Mouse (Mus musculus) liver, adult 2 months (tissue): ENCODE data around the gene Gm19426. TPM values are rescaled to one million over a fixed set of nuclear protein-coding genes. Genes with fewer than 3 reads are reported as not detected.

Experiments
- DNase-seq: peaks from one replicate; pipeline ENCODE4 v3.0.0-alpha.2; 2011; ENCODE audit warnings: low read depth, low spot score; ENCODE audit errors: extremely low read depth
- H3K27ac ChIP-seq: fragments of 200-500 bp; replicated peaks from 2 replicates; pipeline ENCODE4 v1.5.1; 2012; ENCODE audit warnings: low read depth, mild to moderate bottlenecking, control low read depth, inconsistent platforms, low read length; ENCODE audit not compliant: insufficient read depth
- H3K27me3 ChIP-seq: fragments of 200-500 bp; 2 replicates; pipeline ENCODE4 v1.6.1; 2012; ENCODE audit warnings: mild to moderate bottlenecking, moderate library complexity, low read length, inconsistent platforms; ENCODE audit not compliant: control insufficient read depth, insufficient read depth
- H3K36me3 ChIP-seq: fragments of 200-500 bp; 2 replicates; pipeline ENCODE4 v1.6.1; 2012; ENCODE audit warnings: low read length, inconsistent platforms; ENCODE audit not compliant: control insufficient read depth, insufficient read depth
- H3K4me1 ChIP-seq: fragments of 200-500 bp; 2 replicates; pipeline ENCODE4 v1.6.1; 2011; ENCODE audit warnings: low read length; ENCODE audit not compliant: control insufficient read depth, insufficient read depth
- H3K4me3 ChIP-seq: fragments of 200-500 bp; 2 replicates; pipeline ENCODE4 v1.5.1; 2011; ENCODE audit warnings: low read depth, mild to moderate bottlenecking, control low read depth, low read length, moderate library complexity; ENCODE audit not compliant: insufficient read depth
- H3K79me2 ChIP-seq: fragments of 200-500 bp; 2 replicates; pipeline ENCODE4 v1.6.1; 2012; ENCODE audit warnings: inconsistent platforms, mild to moderate bottlenecking, low read length, moderate library complexity; ENCODE audit not compliant: control insufficient read depth, insufficient read depth
- H3K9ac ChIP-seq: fragments of 200-500 bp; 2 replicates; pipeline ENCODE4 v1.6.1; 2012; ENCODE audit warnings: low read depth, mild to moderate bottlenecking, control low read depth, inconsistent platforms, low read length
- CTCF ChIP-seq: fragments of 200-500 bp; IDR thresholded peaks from 2 replicates; pipeline ENCODE4 v1.5.1; 2011; ENCODE audit warnings: low read depth, low read length, control low read depth
- POLR2A ChIP-seq: fragments of 200-500 bp; IDR thresholded peaks from 2 replicates; pipeline ENCODE4 v1.6.1; 2011; ENCODE audit warnings: low read length, control low read depth; ENCODE audit not compliant: insufficient read depth; ENCODE audit errors: extremely low read depth
- WGBS: fragments of 180-500 bp; shearing (Covaris S2); methylation state at CpG from one replicate; pipeline ENCODE4 v1.1.7; 2018; 5-methylcytosine and 5-hydroxymethylcytosine counted together
- polyA plus RNA-seq: library from polyadenylated mRNA; depleted of rRNA; stranded (reverse); fragments of >200 nt; gene quantifications from 2 replicates; pipeline ENCODE4 v1.2.3, GENCODE M21; 2012; rRNA removed
- total RNA-seq: library from RNA; depleted of rRNA; stranded (reverse); fragments of >200 nt; gene quantifications from 2 replicates; pipeline ENCODE4 v1.2.3, GENCODE M21; 2014; rRNA removed

The Gm19426 gene
- total RNA-seq: 1.7 and 3.1 TPM in 2 replicates
- polyA plus RNA-seq: 1.9 and 3.0 TPM in 2 replicates

DNA sequence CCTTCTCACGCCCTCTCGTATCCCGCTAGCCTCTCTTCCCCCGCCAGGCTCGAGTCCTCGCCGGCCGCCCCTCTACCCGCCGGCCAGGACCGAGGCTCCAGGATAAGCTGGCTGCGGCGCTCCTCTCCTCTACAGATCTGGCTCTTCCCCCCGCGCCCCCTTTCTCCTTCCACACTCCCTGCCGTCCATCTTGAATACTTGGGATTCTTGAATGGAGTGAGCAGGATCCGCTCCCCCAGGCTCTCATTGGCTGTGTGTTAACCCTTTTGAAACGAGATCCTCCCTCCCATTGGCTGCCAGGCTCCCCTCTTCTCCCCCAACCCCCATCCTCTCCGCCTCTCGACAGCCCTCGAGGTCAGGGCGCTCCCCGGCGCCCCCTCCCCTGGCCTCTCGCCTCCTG, at the start of gene Gm19426:
Gene Gm19426 (minus strand): TSS at position 95 of the 400 bp plus-strand sequence.
- WGBS: 2% methylated on average over 23 of the region's 25 CpGs

DNA sequence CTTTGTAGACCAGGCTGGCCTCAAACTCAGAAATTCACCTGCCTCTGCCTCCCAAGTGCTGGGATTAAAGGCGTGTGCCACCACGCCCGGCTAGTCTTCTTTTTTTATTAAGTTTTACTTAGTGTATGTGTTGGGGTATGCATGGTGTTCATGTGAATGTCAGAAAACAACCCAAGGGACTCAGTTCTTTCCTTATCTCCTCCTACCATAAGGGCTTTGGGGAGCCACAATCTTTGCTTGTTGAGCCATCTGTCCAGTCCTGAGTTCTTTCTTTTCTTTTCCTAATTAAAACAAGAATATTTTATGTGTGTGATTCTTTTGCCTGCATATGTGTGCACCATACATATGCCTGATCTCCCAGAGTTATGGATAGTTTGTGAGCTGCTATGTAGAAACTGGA, 49.7 kb upstream of the Gm19426 start:
- Histone ChIP-seq H3K4me3 (no peak overlapping the region), H3K27ac (no peak overlapping the region), H3K79me2 (no peaks in the 10 kb centered on the region), H3K9ac (no peak overlapping the region), H3K27me3 (no peaks in the 10 kb centered on the region), H3K4me1 (peaks cover 7% of the 10 kb centered on the region), H3K36me3 (no peaks in the 10 kb centered on the region)
- TF ChIP-seq POLR2A: no peak
- no peak for TF ChIP-seq CTCF
- WGBS: over 99% methylated on average over 3 of the region's 3 CpGs
- DNase-seq: no peak

More for the DNA sequence above, at the start of gene Gm19426:
- Histone ChIP-seq H3K9ac (peak within 1 kb of the TSS; percentile 74), H3K27me3 (no peaks in the 10 kb centered on the region), H3K27ac (peak within 1 kb of the TSS; percentile 88), H3K4me3 (peak within 1 kb of the TSS; percentile 66), H3K36me3 (no peaks in the 10 kb centered on the region), H3K4me1 (peaks cover 11% of the 10 kb centered on the region), H3K79me2 (0 out of 2 replicates have a peak, but pooled peaks cover 3% of the 10 kb centered on the region)
- DNase-seq: peak; percentile 72
- TF ChIP-seq CTCF: no peak
- peak; percentile 41; the same call in 1 of the 2 replicates for TF ChIP-seq POLR2A

DNA sequence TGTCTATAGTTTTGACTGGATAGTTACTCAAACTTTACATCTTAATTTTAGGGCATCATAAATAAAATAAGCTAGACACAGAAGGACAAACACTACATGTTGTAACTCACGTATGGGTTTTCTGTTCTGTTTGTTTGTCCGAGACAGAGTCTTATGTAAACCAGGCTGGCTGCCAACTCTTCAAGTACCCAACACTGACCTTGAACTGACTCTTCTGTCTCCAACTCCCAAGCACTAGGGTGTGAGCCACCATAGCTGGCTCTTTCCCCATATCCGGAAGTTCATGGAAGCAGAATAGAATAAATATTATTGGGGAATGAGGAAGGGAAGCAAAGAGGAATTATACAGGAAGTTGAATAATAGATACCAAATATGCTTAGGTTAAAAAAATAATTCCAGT, 49.1 kb upstream of the Gm19426 start:
- Histone ChIP-seq H3K79me2 (no peaks in the 10 kb centered on the region), H3K27ac (no peak overlapping the region), H3K9ac (no peak overlapping the region), H3K27me3 (no peaks in the 10 kb centered on the region), H3K36me3 (no peaks in the 10 kb centered on the region), H3K4me1 (peaks cover 10% of the 10 kb centered on the region), H3K4me3 (no peak overlapping the region)
- DNase-seq: peak; percentile 82
- no peak for TF ChIP-seq POLR2A
- TF ChIP-seq CTCF: no peak
- 14% methylated on average over 3 of the region's 3 CpGs for WGBS

DNA sequence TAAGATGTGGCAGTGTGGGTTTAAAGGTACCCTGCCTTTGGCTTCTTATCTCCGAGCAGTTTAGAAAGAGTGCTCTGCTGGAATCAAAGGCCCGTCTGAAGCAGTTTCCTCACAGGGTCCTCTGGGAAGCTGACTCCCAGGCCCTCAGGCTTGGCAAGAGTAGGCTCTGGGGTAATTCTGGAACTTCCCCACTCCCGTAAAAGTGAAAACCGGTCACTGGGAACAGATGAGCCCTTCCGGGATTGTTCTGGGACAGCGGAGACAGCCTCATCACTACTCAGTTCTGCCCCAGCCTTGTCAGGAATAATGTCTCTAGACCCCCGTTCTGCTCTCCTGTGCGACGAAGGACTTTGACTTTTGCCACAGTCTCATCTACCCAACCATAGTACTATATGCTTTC, 47.0 kb upstream of the Gm19426 start:
- no peak for TF ChIP-seq POLR2A
- no peak for TF ChIP-seq CTCF
- Histone ChIP-seq H3K27me3 (no peaks in the 10 kb centered on the region), H3K27ac (no peak overlapping the region), H3K9ac (no peak overlapping the region), H3K4me3 (no peak overlapping the region), H3K79me2 (no peaks in the 10 kb centered on the region), H3K36me3 (no peaks in the 10 kb centered on the region), H3K4me1 (peaks cover 5% of the 10 kb centered on the region)
- DNase-seq: no peak
- WGBS: 79% methylated on average over 9 of the region's 9 CpGs

DNA sequence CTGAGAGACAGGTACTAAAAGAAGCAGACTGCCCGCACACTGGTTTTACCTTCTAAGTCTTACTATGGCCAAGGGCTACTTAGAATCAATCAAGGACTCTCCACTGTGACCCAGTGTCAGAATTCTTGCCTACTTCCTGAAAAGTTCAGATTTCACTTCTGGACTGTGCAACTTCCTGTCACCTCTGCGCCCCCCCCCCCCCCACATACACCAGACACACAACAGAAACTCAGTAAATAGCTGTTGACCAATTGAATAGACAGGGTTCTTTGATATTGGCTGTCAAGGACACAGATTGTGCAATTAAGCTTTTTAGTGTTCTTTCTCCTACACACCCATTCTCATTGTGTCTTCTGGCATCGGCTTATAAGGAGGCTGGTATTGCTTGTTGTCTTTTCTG, 44.9 kb upstream of the Gm19426 start:
- Histone ChIP-seq H3K27me3 (no peaks in the 10 kb centered on the region), H3K4me3 (no peak overlapping the region), H3K79me2 (no peaks in the 10 kb centered on the region), H3K27ac (no peak overlapping the region), H3K36me3 (no peaks in the 10 kb centered on the region), H3K4me1 (peaks cover 5% of the 10 kb centered on the region), H3K9ac (no peak overlapping the region)
- DNase-seq: peak; percentile 41
- TF ChIP-seq CTCF (no peak), POLR2A (no peak)
- WGBS: 67% methylated on average over 3 of the region's 3 CpGs

DNA sequence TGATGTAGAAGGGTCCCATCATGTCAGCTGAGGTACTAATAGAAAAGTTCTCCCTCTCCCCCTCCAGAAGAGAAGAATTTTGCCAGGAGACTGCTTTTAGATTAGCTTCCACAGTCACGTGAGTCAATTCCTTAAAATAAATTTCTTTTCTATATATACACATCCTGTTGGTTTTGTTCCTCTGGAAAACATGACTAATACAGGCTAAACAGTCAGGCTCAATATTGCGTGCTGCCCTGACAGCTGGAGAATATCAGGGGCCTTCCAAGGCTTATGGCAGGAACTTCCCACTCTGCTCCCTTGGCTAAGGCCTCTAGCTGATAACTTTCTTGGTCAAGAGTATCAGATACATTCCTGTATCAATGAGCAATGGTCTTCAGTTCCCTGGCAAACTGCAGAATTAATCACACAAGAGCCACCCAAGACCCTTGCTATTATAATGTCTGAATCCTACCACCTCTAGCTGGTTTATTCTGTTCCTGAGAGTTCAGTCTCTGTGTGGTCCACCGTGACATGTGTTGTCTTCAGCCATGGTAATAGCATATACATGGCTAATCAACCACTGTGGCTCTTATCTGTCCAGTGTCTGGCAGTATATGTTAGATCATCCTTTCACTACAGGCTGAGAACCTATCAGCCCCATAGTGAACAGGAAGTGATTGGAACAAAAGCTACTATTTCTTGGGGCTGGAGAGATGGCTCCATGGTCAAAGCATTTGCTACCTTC, 40.5 kb upstream of the Gm19426 start:
- Histone ChIP-seq H3K79me2 (no peaks in the 10 kb centered on the region), H3K27me3 (no peaks in the 10 kb centered on the region), H3K27ac (no peak overlapping the region), H3K4me3 (no peak overlapping the region), H3K36me3 (no peaks in the 10 kb centered on the region), H3K4me1 (peaks cover 5% of the 10 kb centered on the region), H3K9ac (no peak overlapping the region)
- WGBS: 77% methylated on average over 3 of the region's 3 CpGs
- DNase-seq: no peak
- no peak for TF ChIP-seq POLR2A
- no peak for TF ChIP-seq CTCF
